Mouse (Mus musculus) heart, adult 2 months (tissue): ENCODE measurements around the gene Fitm1. TPM values are rescaled to one million over a fixed set of nuclear protein-coding genes. Genes with fewer than 3 reads are reported as not detected.

ENCODE experiments used
- DNase-seq, 2 experiments: peaks; one replicate each; pipeline ENCODE4 v3.0.0; 2021
- H3K27ac ChIP-seq: fragments of 200-600 bp; 2 replicates; pipeline ENCODE4 v1.8.1; 2022
- H3K27me3 ChIP-seq: fragments of 200-500 bp; 2 replicates; pipeline ENCODE4 v1.6.1; 2012; ENCODE audit warnings: mild to moderate bottlenecking, low read length, inconsistent platforms, mixed read lengths; ENCODE audit not compliant: control insufficient read depth, insufficient read depth
- H3K36me3 ChIP-seq: fragments of 200-500 bp; 2 replicates; pipeline ENCODE4 v1.6.1; 2012; ENCODE audit warnings: low read length, inconsistent platforms; ENCODE audit not compliant: control insufficient read depth, insufficient read depth
- H3K4me1 ChIP-seq: fragments of 200-500 bp; 2 replicates; pipeline ENCODE4 v1.6.1; 2011; ENCODE audit warnings: low read length; ENCODE audit not compliant: control insufficient read depth, insufficient read depth
- H3K4me3 ChIP-seq: fragments of 200-600 bp; 2 replicates; pipeline ENCODE4 v1.8.1; 2022
- H3K79me2 ChIP-seq: fragments of 200-500 bp; replicated peaks from 2 replicates; pipeline ENCODE4 v1.6.1; 2012; ENCODE audit warnings: mild to moderate bottlenecking, inconsistent platforms, low read length, moderate library complexity, mixed read lengths; ENCODE audit not compliant: control insufficient read depth, insufficient read depth
- H3K9ac ChIP-seq: fragments of 200-500 bp; 2 replicates; pipeline ENCODE4 v1.6.1; 2012; ENCODE audit warnings: low read depth, mild to moderate bottlenecking, control low read depth, inconsistent platforms, low read length, mixed read lengths
- CTCF ChIP-seq: fragments of 200-600 bp; IDR thresholded peaks from 2 replicates; pipeline ENCODE4 v1.8.1; 2022; ENCODE audit warnings: antibody characterized with exemption, mild to moderate bottlenecking, moderate library complexity
- EP300 ChIP-seq: fragments of 200-500 bp; IDR thresholded peaks from 2 replicates; pipeline ENCODE4 v1.6.1; 2011; ENCODE audit warnings: low read depth, low read length, control low read depth; ENCODE audit not compliant: insufficient read depth
- POLR2A ChIP-seq: fragments of 200-500 bp; IDR thresholded peaks from 2 replicates; pipeline ENCODE4 v1.6.1; 2011; ENCODE audit warnings: mild to moderate bottlenecking, low read depth, low read length, control low read depth; ENCODE audit not compliant: insufficient read depth
- WGBS: fragments of 180-500 bp; shearing (Covaris S2); methylation state at CpG from one replicate; pipeline ENCODE4 v1.1.7; 2018; 5-methylcytosine and 5-hydroxymethylcytosine counted together
- intact Hi-C: fragments of 180-260 bp; cut with DNase I; formaldehyde crosslinking; loops from one replicate; pipeline ENCODE4 v1.15.1; 2025
- polyA plus RNA-seq: library from polyadenylated mRNA; depleted of rRNA; stranded (reverse); fragments of >200 nt; gene quantifications from 2 replicates; pipeline ENCODE4 v1.2.3, GENCODE M21; 2012
- total RNA-seq, 2 experiments: library from RNA; stranded (reverse); gene quantifications; 2 replicates each; pipeline ENCODE4 v1.2.3; 2021

Fitm1 gene
- total and polyA plus RNA-seq, 3 experiments, result 165 to 403 (median 187) TPM

DNA sequence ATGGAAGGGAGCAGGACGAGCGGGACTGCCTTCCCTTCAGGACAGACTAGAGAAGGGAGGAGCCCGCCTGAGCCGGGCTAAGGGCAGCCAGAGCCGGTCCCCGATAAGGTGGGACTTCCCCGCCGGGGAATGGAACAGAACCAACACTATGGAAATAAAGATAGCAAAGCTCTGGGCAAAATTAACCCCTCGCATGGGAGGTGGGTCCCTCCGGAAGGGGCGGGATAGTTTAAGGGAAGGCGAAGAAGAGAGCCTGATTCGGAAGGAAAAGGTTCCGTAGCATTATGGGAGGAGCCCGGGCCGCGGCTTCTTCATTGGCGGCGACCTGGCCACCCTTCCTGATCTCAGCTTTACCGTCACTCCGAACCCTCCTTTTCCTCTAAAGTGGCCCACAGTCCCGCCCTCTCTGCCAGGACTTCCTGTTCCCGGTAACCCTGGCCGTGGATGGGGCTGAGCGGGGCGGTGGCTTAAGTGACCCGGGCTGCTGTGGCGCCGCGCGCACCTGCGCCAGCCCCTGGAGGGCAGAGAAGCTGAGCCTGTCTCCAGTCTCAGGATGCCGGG lies 16.0 kb downstream of the Fitm1 start, which contains the start of gene Rnf31:
Gene Rnf31 (plus strand): TSS at position 378 of the 561 bp plus-strand sequence.
- peak within 1 kb of the TSS; percentile 81 for H3K4me3 ChIP-seq
- peaks cover 3% of the 10 kb centered on the region; the same call in 1 of the 2 replicates for H3K79me2 ChIP-seq
- DNase-seq, result peak; percentile 91 to 97
- peaks cover 4% of the 10 kb centered on the region; the same call in 1 of the 2 replicates for H3K36me3 ChIP-seq
- WGBS, result under 1% methylated on average over 33 of the region's 33 CpGs
- H3K27ac ChIP-seq, result peak within 1 kb of the TSS; percentile 97
- TF ChIP-seq CTCF, result no peak
- TF ChIP-seq POLR2A, result peak; percentile 69; the same call in 1 of the 2 replicates
- TF ChIP-seq EP300, result 0 out of 2 replicates have a peak, but pooled peaks have one; percentile 51
- intact Hi-C loops, result loop anchor here (2.0 kb wide), 1 partner anchor 13 kb away; no protein-coding TSS in a partner anchor
- H3K27me3 ChIP-seq, result no peaks in the 10 kb centered on the region
- peaks cover 7% of the 10 kb centered on the region for H3K4me1 ChIP-seq
- H3K9ac ChIP-seq, result peak within 1 kb of the TSS; percentile 98

DNA sequence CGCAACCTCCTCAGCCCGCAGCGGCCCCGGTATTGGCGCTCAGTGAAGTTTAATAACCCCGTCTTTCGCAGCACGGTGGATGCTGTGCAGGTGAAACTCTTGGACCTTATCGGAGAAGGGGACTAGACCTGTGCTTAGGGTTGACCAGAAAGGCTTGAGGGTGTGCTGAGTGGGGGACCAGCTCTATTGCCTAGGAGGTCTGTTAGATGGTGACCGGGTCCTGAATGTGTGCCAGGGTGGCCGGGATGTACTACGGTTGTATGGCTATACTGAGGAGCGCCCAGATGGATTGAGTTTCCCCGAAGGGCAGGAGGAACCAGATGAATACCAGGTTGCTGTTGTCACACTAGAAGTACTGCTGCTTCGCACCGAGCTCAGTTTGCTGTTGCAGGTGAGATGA lies 16.8 kb downstream of the Fitm1 start:
- intact Hi-C loops, result no loop called here
- TF ChIP-seq CTCF (no peak), POLR2A (no peak), EP300 (no peak)
- Histone ChIP-seq H3K4me3 (peak overlapping the region; percentile 72), H3K36me3 (peaks cover 4% of the 10 kb centered on the region; the same call in 1 of the 2 replicates), H3K4me1 (peaks cover 7% of the 10 kb centered on the region), H3K9ac (peak overlapping the region; percentile 98), H3K27ac (peak overlapping the region; percentile 97), H3K79me2 (peaks cover 3% of the 10 kb centered on the region; the same call in 1 of the 2 replicates), H3K27me3 (no peaks in the 10 kb centered on the region)
- 2% methylated on average over 16 of the region's 16 CpGs for WGBS
- no peak for DNase-seq

DNA sequence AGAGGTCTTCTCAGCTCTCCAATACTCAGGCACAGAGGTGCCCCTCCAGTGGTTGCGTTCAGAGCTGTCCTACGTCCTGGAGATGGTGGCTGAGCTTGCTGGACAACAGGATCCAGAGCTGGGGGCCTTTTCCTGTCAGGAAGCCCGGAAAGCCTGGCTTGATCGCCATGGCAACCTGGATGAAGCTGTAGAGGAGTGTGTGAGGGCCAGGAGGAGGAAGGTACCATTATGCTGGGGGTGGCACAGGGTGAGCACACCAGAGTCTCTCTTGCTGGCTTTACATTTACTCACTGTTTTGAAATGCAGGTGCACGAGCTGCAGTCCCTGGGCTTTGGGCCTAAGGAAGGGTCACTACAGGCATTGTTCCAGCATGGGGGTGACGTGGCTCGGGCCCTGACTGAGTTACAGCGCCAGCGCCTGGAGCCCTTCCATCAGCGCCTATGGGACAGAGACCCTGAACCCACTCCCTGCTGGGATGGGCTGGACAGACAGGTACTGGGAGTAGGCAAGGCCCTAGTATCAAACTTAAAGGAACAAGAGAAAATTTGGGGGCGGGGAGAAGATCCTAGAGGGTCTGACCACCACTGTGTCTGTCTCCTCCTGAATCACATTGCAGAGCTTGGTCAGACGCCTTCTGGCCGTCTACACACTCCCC lies 20.7 kb downstream of the Fitm1 start:
- Histone ChIP-seq H3K79me2 (peaks cover 3% of the 10 kb centered on the region; the same call in 1 of the 2 replicates), H3K9ac (no peak overlapping the region), H3K27ac (no peak overlapping the region), H3K27me3 (no peaks in the 10 kb centered on the region), H3K4me3 (no peak overlapping the region), H3K36me3 (no peaks in the 10 kb centered on the region; the same call in 1 of the 2 replicates), H3K4me1 (peaks cover 7% of the 10 kb centered on the region)
- no peak for TF ChIP-seq CTCF
- no peak for TF ChIP-seq POLR2A
- no peak for TF ChIP-seq EP300
- DNase-seq, result no peak
- 70% methylated on average over 13 of the region's 13 CpGs for WGBS
- intact Hi-C loops, result no loop called here

DNA sequence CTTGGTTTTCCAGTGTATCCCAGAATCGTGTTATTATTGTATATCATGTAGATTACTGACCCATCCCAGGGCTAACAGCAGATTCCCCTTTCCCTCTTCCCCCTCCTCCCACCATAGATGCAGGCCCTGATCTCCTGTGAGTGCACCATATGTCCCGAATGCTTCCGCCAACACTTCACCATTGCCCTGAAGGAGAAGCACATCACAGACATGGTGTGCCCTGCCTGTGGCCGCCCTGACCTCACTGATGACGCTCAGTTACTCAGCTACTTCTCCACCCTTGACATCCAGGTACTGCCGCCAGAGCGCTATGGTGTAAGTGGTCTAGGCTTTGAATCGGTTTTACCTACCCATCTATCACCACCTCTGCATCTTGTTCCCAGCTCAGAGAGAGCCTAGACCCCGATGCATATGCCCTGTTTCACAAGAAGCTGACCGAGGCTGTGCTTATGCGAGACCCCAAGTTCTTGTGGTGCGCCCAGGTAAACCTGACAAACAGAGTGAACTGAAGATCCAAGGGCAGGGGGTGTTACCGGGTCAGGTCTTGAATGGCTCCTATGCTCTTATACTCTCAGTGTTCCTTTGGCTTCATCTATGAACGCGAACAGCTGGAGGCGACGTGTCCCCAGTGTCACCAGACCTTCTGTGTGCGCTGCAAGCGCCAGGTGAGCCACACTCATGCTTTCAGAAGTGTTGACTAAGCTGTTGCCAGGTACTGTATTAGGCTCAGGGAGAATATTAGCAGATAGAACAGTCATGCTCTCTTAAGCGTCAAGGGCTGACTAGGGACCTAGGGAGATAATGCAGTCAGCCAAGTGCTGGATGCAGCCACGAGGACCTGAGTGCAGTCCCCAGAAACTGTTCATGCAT lies 23.3 kb downstream of the Fitm1 start:
- Histone ChIP-seq H3K79me2 (peaks cover 2% of the 10 kb centered on the region; the same call in 1 of the 2 replicates), H3K36me3 (no peaks in the 10 kb centered on the region), H3K4me3 (no peak overlapping the region), H3K4me1 (peaks cover 5% of the 10 kb centered on the region), H3K9ac (no peak overlapping the region), H3K27ac (no peak overlapping the region), H3K27me3 (no peaks in the 10 kb centered on the region)
- no peak for DNase-seq
- TF ChIP-seq POLR2A (no peak), CTCF (no peak), EP300 (no peak)
- WGBS, result 96% methylated on average over 21 of the region's 21 CpGs
- intact Hi-C loops, result no loop called here

DNA sequence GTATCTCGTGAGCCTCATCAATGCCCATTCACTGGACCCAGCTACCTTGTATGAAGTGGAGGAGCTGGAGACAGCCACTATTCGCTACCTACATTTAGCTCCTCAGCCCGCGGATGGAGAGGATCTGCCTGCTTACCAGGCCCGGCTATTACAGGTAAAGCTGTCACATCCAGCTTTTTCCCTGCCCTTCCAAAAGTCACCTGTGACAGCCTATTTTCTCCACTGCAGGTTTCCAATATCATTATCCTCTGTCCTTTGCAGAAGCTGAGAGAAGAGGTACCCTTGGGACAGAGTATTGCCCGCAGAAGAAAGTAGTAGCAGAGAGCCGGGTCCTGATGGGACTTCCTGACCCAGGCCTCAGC lies 27.8 kb downstream of the Fitm1 start, which contains the start of gene Irf9:
Gene Irf9 (plus strand): TSS at position 301 of the 362 bp plus-strand sequence.
- no peak for DNase-seq
- Histone ChIP-seq H3K4me1 (peaks cover 12% of the 10 kb centered on the region), H3K27ac (peak within 1 kb of the TSS; percentile 97), H3K27me3 (no peaks in the 10 kb centered on the region), H3K4me3 (peak within 1 kb of the TSS; percentile 71), H3K36me3 (peaks cover 10% of the 10 kb centered on the region), H3K79me2 (no peaks in the 10 kb centered on the region), H3K9ac (peak within 1 kb of the TSS; percentile 76)
- 67% methylated on average over 7 of the region's 7 CpGs for WGBS
- no peak for TF ChIP-seq EP300
- TF ChIP-seq POLR2A, result no peak
- TF ChIP-seq CTCF, result no peak
- intact Hi-C loops, result loop anchor here (2.0 to 5.0 kb wide), 2 partner anchors 42 to 106 kb away; partner anchors contain the start of genes A730061H03Rik and Dcaf11
